Mouse (Mus musculus): ENCODE measurements around the gene Fam107b.

DNA sequence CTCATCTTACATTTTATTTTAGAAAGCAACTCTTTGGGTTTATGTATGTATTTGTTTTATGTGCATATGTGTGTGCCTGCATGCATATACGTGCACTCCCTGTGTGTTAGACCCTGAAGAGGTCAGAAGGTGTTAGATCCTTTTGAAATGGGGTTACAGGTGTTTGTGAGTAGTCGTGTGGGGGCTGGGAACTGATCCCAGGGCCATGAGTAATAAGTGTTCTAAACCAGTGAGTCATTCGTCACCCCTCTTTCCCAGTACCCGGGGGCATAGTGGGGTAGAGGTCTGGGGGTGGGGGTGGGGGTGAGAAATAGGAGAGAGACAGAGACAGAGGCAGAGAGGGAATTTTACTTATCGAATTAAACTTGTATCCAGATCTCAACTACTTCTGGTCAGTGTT lies 87.1 kb downstream of the Fam107b start:
- TF ChIP-seq POLR2AphosphoS5 (IDR thresholded peaks at IDR 0.05; ENCODE audit: insufficient replicate concordance, low read depth, low read length) (no peak), GATA2 (IDR thresholded peaks at IDR 0.05; ENCODE audit: borderline replicate concordance, low read depth, low read length) (no peak), CTCF (IDR thresholded peaks at IDR 0.05; ENCODE audit: low read depth, low read length) (no peak), GATA1 (IDR thresholded peaks at IDR 0.05; ENCODE audit: borderline replicate concordance, low read length) (no peak)
